Mouse (Mus musculus): ENCODE measurements around the gene Lfng.

The Lfng gene

DNA sequence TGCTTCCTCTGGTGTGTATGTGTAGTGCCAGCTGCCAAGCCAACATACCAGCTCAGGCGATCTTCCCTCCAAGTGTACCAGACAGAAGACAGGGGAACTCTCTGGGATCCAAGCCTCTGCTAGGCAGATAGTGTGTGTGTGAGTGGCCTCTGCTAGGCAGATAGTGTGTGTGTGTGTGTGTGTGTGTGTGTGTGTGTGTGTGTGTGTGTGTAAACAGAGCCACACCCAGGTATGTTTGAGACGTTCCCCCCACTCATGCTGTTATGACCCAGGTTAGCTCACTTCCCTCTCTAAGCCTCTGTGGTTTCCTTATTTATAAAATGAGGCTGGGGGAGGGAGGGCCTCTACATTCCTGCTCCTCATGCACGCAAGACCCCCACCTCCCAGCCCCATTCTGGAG is 10.7 kb upstream of the Lfng start:
- peak; percentile 33 for DNase-seq

- DNase-seq = peak; percentile 78
These were observed 10.1 kb upstream of the Lfng start for GRCm38 (mm10) chr5:140596927-140597588.

DNA sequence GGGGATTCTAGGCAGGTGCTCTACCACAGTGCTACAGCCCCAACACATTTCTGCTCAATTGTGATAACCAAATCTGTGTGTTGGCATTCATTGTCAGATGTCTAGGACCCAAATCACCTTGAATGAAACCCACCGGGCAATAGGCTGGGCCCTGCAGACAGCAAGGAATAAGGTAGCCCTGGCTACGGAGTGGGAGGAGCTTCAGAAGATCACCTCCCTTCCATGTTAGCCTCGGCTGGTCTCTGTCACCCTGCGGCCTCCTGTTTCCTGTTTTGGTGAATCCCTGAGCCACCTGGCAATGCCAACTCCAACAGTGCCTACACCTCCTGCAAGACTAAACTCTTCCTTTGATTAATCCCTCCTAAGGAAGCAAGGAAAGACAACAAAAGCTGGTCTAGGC is 9.3 kb upstream of the Lfng start:
- DNase-seq = no peak

GRCm38 (mm10) chr5:140599939-140600338 is 7.2 kb upstream of the Lfng start:
- no peak for DNase-seq

DNA sequence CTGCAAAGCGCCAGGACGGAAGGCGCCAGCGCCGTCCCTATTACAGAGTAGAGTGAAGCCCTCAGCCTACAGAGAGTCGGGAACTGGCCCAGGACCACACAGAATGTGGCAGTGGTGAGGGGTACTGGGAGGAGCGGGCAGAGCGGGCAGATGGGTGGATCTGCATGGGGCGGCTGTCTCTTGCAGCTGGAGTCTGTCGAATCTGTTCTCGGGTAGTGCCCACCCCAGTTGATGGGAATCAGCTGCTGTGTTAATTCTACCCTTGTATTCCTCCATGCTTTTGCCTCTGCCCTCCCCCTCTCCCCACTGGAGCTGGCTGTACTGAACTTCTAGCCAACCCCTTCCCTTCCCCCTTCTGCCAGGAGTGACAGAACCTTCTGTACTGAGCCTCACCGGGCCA is 5.4 kb upstream of the Lfng start:
- DNase-seq = no peak

GRCm38 (mm10) chr5:140602540-140602939 is 4.6 kb upstream of the Lfng start:
- no peak for DNase-seq

DNA sequence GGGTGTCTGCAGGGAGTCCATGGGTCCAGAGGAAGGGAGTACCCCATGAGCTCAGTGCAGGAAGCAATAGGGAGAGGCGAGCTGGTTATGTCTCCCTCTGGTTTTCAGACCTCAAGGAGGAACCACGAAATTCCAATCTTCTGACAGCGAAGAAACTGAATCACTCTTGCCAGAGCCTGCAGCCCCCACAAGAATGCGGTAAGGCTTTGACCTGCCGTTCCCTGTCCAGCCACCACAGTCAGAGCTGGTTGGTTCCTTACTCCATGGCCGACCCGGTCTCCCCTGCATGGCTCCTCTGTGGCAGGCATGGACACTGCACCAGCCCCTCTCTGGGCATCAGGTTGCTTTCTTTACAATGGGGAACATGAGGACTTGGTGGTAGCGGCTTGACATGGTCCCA is 2.7 kb upstream of the Lfng start:
- no peak for DNase-seq

- DNase-seq = no peak
These were observed 1.9 kb upstream of the Lfng start for GRCm38 (mm10) chr5:140605228-140605627.

DNA sequence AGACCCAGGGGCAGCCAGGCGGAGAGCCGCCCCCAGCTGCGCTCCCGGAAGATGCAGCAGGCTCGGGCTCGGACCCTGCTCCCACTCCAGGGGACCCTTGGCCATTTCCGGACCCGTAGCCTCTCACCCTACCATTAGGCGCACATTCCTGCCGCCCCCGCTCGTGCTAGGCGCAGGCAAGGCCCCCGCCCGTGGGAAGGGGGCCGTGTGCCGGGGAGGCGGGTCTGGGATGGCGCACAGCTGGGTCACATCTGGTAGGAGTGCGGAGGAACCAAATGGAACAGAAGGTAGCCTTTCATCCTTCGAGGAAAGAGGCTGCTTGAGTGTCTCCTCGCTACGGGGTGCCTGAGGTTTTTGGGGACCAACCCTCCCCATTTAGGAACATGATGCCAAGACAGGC is 734 bp upstream of the Lfng start:
- no peak for DNase-seq

- DNase-seq = no peak
These were observed 915 bp downstream of the Lfng start for GRCm38 (mm10) chr5:140607836-140608633.

- no peak for DNase-seq
These were observed 1.5 kb downstream of the Lfng start for GRCm38 (mm10) chr5:140608634-140609015.

- peak; percentile 55 for DNase-seq
These were observed 2.6 kb downstream of the Lfng start for GRCm38 (mm10) chr5:140609511-140610272.

- peak; percentile 60 for DNase-seq
These were observed 3.3 kb downstream of the Lfng start for GRCm38 (mm10) chr5:140610273-140611011.

DNA sequence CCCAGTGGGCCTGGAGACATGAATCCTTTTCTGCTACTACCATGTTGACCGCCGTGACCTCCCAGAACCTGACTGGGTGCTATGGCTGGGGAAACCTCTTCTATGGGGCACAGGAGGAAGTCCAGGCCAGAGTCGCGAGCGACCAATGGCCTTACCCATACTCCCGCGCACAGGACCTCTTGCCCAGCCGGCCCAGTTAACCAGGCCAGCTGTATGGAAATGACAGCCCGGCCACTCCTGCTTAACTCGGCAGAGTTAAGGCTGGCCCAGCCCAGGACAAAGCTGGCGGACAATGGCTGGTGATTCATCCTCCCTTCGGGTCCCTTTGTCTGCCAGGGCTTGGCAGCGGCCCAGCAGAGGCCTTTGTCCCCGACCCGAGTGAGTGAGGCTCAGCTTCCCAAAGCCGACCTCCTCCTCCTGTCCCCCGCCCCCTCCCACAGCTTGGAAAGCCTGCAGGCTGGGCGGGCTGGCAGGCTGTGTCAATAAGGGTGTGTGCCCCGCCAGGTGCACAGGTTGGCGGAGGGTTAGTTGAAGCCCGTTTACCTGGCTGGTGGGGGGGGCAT is 4.0 kb downstream of the Lfng start:
- DNase-seq = no peak

DNA sequence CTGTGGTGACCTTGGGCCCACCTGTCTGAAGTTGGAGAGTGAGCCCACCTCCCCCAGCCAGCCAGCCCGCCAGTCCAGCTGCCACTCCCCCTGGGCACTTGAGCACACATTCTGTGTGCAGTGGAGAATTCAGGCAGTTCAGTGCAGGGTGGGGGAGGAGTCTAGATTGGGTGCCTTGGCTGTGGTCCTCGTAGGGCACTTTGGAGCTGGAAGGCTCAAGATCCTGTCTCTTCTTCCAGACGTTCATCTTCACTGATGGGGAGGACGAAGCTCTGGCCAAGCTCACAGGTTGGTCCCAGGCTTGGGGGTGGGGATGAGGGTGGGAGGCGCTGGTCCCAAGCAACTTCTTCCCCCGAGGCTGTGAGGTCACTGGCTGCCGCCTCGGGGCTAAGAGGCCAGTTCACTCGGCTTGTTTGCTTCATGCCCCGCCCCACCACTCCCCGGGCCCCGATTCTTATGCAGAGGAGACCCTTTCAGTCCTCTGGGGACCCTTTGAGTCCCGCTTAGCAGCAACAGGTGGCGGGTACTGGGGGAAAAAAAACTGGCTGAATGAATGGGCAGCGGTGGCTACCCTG is 4.6 kb downstream of the Lfng start:
- DNase-seq = no peak

- no peak for DNase-seq
These were observed 5.1 kb downstream of the Lfng start for GRCm38 (mm10) chr5:140612191-140612590.

DNA sequence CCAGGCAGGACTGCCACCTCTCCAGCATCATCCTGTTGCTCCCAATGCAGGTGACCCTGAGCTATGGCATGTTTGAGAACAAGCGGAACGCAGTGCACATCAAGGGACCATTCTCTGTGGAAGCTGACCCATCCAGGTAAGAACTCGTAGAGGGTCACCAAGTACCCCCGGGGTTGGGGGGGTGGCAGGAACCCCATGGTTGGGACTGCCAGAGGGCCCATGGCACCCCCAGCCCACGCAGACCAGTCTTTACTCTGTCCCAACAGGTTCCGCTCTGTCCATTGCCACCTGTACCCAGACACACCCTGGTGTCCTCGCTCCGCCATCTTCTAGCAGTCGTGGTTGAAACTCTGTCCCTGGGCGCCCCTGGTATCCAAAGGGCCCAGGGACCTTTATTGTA is 7.0 kb downstream of the Lfng start:
- no peak for DNase-seq

GRCm38 (mm10) chr5:140614837-140615236 is 7.7 kb downstream of the Lfng start:
- DNase-seq = no peak

DNA sequence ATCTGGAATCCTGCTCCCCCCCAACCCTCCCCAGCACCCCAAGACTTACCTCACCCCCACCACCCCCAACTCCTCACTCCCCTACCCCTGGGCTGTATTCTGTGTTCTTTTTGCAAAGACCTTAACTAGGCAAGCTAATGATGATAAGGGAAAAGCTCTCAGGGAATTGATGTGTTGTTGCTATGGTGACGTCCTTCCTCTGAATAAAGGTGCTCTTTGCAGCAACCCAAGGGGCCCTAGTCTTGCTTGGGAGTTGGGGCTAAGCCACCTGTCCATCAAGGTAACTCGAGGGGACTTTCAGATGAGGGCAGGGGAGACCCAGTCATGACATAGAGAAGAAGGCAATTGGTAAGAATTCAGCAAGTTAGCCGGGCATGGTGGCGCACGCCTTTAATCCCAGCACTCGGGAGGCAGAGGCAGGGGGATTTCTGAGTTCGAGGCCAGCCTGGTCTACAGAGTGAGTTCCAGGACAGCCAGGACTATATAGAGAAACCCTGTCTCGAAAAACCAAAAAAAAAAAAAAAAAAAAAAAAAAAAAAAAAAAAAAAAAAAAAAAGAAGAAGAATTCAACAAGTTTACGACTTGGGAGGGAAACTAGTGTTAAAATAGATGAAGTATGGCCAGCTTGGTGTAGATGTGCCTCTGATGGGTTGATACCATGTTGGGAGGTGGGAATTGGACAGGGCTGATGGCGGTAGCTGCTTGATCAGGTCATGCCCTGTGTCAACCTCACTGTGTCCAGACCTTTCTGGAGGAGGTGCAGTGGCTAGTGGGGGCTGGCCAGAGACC is 8.4 kb downstream of the Lfng start:
- DNase-seq = no peak

GRCm38 (mm10) chr5:140616110-140616503 is 9.0 kb downstream of the Lfng start:
- DNase-seq = no peak

DNA sequence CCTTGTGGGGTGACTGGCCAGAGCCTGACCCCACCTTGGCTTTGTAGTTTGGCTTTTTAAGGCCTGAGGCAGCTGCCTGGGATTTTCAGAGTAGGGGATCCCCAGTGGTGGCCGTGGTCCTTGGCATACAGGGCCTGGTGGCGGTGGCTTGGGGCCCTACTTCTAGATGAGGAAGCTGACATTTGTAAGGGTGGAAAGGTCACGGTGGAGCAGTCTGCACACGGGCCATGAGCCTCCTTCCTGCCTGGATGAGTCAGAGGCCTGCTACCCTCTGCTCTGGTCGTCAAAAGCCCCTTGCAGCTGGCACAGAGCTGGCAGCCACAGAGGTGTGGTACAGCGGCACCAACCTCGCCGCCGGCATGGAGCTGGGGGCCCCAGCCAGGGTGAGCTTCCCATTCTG is 9.6 kb downstream of the Lfng start:
- peak; percentile 56 for DNase-seq

- DNase-seq = peak; percentile 73
These were observed 10.6 kb downstream of the Lfng start for GRCm38 (mm10) chr5:140617714-140618113.

All from thymus, postnatal 25 days (tissue).